Mouse (Mus musculus) heart, embryonic 11.5 days (tissue): ENCODE results near the gene Mfsd13b. TPM values are rescaled to one million over a fixed set of nuclear protein-coding genes. Genes with fewer than 3 reads are reported as not detected.
"Not testable (repeated sequence)": the region's sequence is repeated elsewhere in the genome, so short reads cannot be mapped to it uniquely, and the experiment has no call there.

Experiments
- ATAC-seq: fragments of 200-750 bp; cut with Nextera tagmentation; replicated peaks from 2 replicates; pipeline ENCODE4 v1.8.0; 2017; ENCODE audit warnings: moderate library complexity; ENCODE audit not compliant: insufficient number of reproducible peaks, low FRiP score, low TSS enrichment
- H3K27ac ChIP-seq: fragments of 300-500 bp; sonication (generic); 2 replicates; pipeline ENCODE4 v1.5.1; 2014; ENCODE audit warnings: mild to moderate bottlenecking, low read depth, low read length
- H3K27me3 ChIP-seq: fragments of 300-500 bp; sonication (generic); 2 replicates; pipeline ENCODE4 v1.6.1; 2014; ENCODE audit warnings: mild to moderate bottlenecking, low read length, mixed read lengths; ENCODE audit not compliant: control insufficient read depth, insufficient read depth
- H3K36me3 ChIP-seq: fragments of 300-500 bp; sonication (generic); 2 replicates; pipeline ENCODE4 v1.6.1; 2014; ENCODE audit warnings: mild to moderate bottlenecking, low read length, moderate library complexity, mixed read lengths; ENCODE audit not compliant: control insufficient read depth, insufficient read depth
- H3K4me1 ChIP-seq: fragments of 300-500 bp; sonication (generic); 2 replicates; pipeline ENCODE4 v1.6.1; 2014; ENCODE audit warnings: low read length; ENCODE audit not compliant: control insufficient read depth, insufficient read depth
- H3K4me2 ChIP-seq: fragments of 300-500 bp; sonication (generic); 2 replicates; pipeline ENCODE4 v1.6.1; 2014; ENCODE audit warnings: mild to moderate bottlenecking, moderate library complexity
- H3K4me3 ChIP-seq: fragments of 300-500 bp; sonication (generic); 2 replicates; pipeline ENCODE4 v1.5.1; 2014; ENCODE audit warnings: low read depth, low read length
- H3K9ac ChIP-seq: fragments of 300-500 bp; sonication (generic); 2 replicates; pipeline ENCODE4 v1.6.1; 2014; ENCODE audit warnings: mild to moderate bottlenecking, low read depth, low read length, moderate library complexity
- H3K9me3 ChIP-seq: fragments of 300-500 bp; sonication (generic); replicated peaks from 2 replicates; pipeline ENCODE4 v1.6.1; 2016; ENCODE audit warnings: low read length; ENCODE audit not compliant: control insufficient read depth
- WGBS: fragments of 180-500 bp; shearing (Covaris S2); extraction: QIAGEN DNeasy Blood & Tissue Kit; methylation state at CpG from one replicate; pipeline ENCODE4 v1.1.7; 2014; ENCODE audit not compliant: insufficient replicate concordance; 5-methylcytosine and 5-hydroxymethylcytosine counted together
- polyA plus RNA-seq: library from polyadenylated mRNA; unstranded; fragments of >200 nt; fragmentation: Nextera tagmentation; extraction: Ambion mirVana; gene quantifications from 2 replicates; pipeline ENCODE4 v1.2.1, GENCODE M21; 2014

Gene Mfsd13b
- polyA plus RNA-seq, 1 experiment from 2014 or later: 0.19 TPM

DNA sequence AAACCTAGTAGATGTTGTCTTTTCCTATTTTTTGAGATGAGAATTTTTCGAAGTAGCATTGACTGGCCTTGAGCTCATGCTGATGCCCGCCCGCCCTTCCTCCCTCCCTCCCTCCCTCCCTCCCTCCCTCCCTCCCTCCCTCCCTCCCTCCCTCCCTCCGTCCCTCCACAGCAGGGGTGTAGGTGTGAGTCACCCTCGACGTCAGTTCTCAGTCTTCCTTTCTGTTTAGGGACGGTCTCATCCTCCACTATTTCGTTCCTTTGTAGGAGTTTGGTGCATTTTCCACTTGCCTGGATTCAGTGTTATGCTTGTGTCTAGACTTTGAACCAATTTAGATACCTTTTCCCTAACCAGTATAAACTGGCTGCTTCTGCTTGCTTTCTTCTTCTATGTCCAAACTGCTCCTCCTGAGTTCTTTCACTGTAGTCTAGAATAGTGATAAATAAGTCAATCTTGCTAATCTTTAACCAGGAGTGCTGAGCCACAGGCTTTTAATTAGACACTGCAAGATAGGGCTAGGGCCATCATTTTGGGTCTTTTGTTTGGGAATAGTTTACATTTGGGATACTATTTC lies 38.3 kb upstream of the Mfsd13b start:
- no peak for ATAC-seq
- no peaks in the 10 kb centered on the region for H3K9me3 ChIP-seq
- H3K4me2 ChIP-seq: no peak overlapping the region
- no peak overlapping the region for H3K9ac ChIP-seq
- 73% methylated on average over 7 of the region's 8 CpGs for whole genome bisulfite sequencing
- H3K4me1 ChIP-seq: no peaks in the 10 kb centered on the region
- H3K27ac ChIP-seq: no peak overlapping the region
- H3K27me3 ChIP-seq: no peaks in the 10 kb centered on the region
- H3K36me3 ChIP-seq: peaks cover 9% of the 10 kb centered on the region; the same call in 1 of the 2 replicates
- H3K4me3 ChIP-seq: no peak overlapping the region

DNA sequence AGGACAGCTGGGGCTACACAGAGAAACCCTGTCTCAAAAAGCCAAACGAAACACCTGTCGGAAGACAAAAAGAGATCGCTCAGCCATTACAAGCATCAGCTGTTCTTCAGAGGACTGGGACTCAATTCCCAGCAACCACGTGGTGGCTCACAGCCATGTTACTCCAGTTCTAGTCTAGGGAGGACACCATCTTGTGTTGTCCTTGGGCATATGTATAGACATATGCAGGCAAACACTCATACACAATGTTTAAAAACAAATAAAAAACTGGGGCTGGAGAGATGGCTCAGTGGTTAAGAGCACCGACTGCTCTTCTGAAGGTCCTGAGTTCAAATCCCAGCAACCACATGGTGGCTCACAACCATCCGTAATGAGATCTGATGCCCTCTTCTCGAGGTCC lies 28.7 kb upstream of the Mfsd13b start:
- H3K4me1 ChIP-seq, H3K9me3 ChIP-seq, H3K27ac ChIP-seq, ATAC-seq, H3K36me3 ChIP-seq, H3K4me2 ChIP-seq, H3K9ac ChIP-seq, H3K27me3 ChIP-seq, H3K4me3 ChIP-seq: not testable (repeated sequence)
- WGBS: 87% methylated on average over 7 of the region's 7 CpGs

DNA sequence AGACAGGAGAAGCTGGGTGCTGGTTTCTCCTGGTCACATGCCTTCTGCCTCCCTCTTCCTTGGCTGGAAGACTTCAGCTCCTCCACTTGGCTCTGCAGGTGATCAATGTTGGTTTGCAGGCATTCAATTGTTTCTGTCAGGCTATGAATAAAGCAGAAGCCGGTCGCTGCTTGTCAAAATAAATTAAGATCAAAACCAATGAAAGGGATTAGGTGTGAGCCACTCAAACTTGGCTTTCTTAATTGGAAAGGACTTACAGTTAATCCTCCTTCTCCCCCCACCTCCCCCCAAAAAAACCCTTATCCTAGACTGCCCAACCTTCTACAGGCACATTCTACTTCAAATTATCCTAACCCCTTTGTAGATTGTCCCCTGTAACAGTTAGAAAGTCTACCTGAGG lies 22.2 kb upstream of the Mfsd13b start:
- Histone ChIP-seq H3K4me2 (no peak overlapping the region), H3K9me3 (no peaks in the 10 kb centered on the region), H3K9ac (no peak overlapping the region), H3K4me1 (no peaks in the 10 kb centered on the region), H3K36me3 (peaks cover 11% of the 10 kb centered on the region), H3K4me3 (no peak overlapping the region), H3K27ac (no peak overlapping the region), H3K27me3 (no peaks in the 10 kb centered on the region)
- 82% methylated on average over 2 of the region's 2 CpGs for WGBS
- ATAC-seq: no peak

DNA sequence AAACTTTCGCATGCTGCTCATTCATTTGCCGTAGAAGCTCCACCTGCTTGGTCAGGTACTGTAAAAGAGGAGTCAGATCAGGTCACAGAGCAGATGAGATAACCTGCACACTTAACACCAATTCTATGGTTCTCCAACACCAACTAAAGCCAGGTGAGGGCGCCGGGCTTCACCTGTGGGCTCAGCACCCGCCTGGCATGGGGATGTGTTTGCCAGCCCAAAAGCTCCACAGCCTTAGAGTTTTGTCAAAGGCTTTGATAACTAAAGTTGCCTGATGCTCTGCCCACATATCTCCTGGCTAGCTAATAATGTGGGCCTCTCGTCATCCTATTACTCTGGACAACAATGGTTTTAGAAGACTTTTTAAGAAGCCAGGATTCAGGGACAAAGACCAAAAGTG lies 21.7 kb upstream of the Mfsd13b start:
- ATAC-seq: no peak
- Histone ChIP-seq H3K27ac (no peak overlapping the region), H3K36me3 (peaks cover 11% of the 10 kb centered on the region), H3K4me3 (no peak overlapping the region), H3K4me1 (no peaks in the 10 kb centered on the region), H3K27me3 (no peaks in the 10 kb centered on the region), H3K4me2 (no peak overlapping the region), H3K9ac (no peak overlapping the region), H3K9me3 (no peaks in the 10 kb centered on the region)
- WGBS: 91% methylated on average over 6 of the region's 6 CpGs

DNA sequence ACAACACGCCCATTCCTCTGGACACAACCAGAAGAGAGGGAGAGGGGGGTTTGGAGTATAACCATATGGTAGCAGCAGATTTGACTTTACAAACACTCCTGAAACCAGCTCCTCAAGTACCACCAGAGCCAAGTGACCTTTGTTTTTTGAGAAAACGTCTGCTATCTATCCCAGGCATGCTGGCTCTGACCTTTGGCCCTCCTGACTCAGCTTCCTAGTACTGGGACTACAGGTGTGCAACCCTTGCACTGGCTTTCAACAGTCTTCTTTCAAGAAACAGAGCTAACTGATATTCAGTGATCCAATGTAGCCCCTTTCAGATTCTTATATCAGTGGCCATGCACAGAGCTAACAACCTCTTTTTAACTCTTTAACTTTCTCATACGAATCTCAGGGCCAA lies 20.4 kb upstream of the Mfsd13b start:
- H3K4me1 ChIP-seq: no peaks in the 10 kb centered on the region
- no peak overlapping the region for H3K4me3 ChIP-seq
- no peaks in the 10 kb centered on the region for H3K9me3 ChIP-seq
- no peak overlapping the region for H3K4me2 ChIP-seq
- no peak overlapping the region for H3K9ac ChIP-seq
- no peak for ATAC-seq
- H3K27ac ChIP-seq: no peak overlapping the region
- H3K27me3 ChIP-seq: no peaks in the 10 kb centered on the region
- H3K36me3 ChIP-seq: peaks cover 8% of the 10 kb centered on the region
- 61% methylated on average over 3 of the region's 3 CpGs for WGBS

DNA sequence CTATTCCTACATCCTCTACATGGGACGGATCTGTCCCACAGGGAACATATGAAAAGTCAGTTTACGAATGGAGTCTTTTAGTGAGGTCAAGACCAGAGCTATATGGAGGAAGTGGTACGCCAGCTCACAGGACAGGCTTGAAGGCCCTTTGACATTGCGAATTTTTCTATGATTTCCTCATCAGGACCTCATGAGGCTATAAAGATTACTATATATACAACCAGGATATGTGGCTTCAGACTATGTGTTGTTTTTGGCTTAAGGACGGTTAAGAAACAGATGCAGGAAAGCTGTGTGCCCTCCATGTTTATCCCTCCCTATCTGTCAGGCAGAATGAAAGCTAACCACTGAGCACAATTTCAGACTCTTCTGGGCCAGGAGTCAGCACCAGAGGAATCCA lies 19.2 kb upstream of the Mfsd13b start:
- no peak for ATAC-seq
- 85% methylated on average over 5 of the region's 5 CpGs for WGBS
- H3K4me3 ChIP-seq: no peak overlapping the region
- H3K27me3 ChIP-seq: no peaks in the 10 kb centered on the region
- H3K4me1 ChIP-seq: no peaks in the 10 kb centered on the region
- H3K36me3 ChIP-seq: peaks cover 8% of the 10 kb centered on the region
- no peak overlapping the region for H3K9ac ChIP-seq
- H3K27ac ChIP-seq: no peak overlapping the region
- no peaks in the 10 kb centered on the region for H3K9me3 ChIP-seq
- H3K4me2 ChIP-seq: no peak overlapping the region

DNA sequence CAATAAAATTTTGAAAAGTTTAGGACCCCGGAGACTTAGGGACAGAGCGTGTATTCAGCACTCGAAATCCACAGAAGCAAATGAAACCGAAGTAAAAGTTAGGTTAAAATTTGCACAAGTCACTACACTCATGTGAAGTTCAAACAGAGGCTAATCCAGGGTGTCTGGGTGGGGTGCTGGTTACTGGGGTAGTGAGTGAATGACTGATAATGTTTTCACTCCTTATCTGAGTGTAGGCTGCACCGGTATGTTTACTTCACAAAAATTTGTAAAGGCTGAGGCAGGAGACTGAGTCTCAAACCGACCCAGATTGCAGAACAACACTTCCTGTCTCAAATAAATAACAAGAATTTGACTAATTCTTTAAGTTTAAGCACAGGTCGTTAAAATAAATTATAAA lies 13.1 kb upstream of the Mfsd13b start:
- Histone ChIP-seq H3K9ac (no peak overlapping the region), H3K27me3 (no peaks in the 10 kb centered on the region), H3K27ac (no peak overlapping the region), H3K36me3 (no peaks in the 10 kb centered on the region), H3K4me3 (no peak overlapping the region), H3K4me2 (peak overlapping the region; percentile 40; the same call in 1 of the 2 replicates), H3K4me1 (peaks cover 13% of the 10 kb centered on the region), H3K9me3 (no peaks in the 10 kb centered on the region)
- 67% methylated on average over 7 of the region's 7 CpGs for WGBS
- ATAC-seq: peak; percentile 81

DNA sequence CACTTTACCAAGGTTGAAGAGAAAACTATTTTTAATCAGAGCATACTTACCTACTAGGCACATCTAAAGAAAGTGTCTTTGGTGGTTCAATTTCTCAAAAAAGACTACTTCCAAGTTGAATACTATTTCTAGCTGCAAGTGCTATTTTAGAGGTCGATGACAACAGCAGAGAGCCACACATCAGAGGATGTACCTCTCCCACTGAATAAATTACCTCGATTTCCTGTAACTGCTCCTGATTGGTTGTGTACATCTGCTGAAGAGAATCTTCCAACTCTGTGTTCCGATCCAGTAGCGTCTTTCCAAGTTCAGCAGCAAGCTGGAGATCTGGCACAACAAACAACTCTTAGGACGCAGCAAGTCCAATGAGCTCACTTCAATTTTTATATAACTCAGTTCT lies 12.2 kb upstream of the Mfsd13b start:
- H3K4me3 ChIP-seq: no peak overlapping the region
- H3K27me3 ChIP-seq: no peaks in the 10 kb centered on the region
- no peak overlapping the region for H3K27ac ChIP-seq
- no peaks in the 10 kb centered on the region for H3K9me3 ChIP-seq
- H3K4me1 ChIP-seq: peaks cover 17% of the 10 kb centered on the region
- ATAC-seq: no peak
- no peaks in the 10 kb centered on the region for H3K36me3 ChIP-seq
- no peak overlapping the region for H3K4me2 ChIP-seq
- 79% methylated on average over 5 of the region's 5 CpGs for WGBS
- H3K9ac ChIP-seq: no peak overlapping the region

DNA sequence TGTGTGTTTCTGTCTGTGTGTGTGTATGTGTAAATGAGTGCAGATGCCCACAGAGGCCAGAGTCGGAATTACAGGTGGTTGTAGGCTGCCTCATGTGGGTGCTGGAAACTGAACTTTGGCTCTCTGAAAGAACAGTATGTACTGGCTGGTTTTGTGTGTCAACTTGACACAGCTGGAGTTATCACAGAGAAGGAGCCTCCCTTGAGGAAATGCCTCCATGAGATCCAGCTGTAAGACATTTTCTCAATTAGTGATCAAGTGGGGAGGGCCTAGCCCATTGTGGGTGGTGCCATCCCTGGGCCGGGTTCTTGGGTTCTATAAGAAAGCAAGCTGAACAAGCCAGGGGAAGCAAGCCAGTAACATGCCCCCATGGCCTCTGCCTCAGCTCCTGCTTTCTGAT lies 9.8 kb upstream of the Mfsd13b start:
- not testable (repeated sequence) for H3K27ac ChIP-seq, H3K36me3 ChIP-seq, H3K4me2 ChIP-seq, H3K4me3 ChIP-seq, H3K9ac ChIP-seq, H3K27me3 ChIP-seq, ATAC-seq, H3K9me3 ChIP-seq
- 75% methylated on average over 2 of the region's 2 CpGs for WGBS
- peaks cover 22% of the 10 kb centered on the region for H3K4me1 ChIP-seq
